Mouse (Mus musculus) c-Kit-negative CD71-positive TER-119-positive erythroid progenitor cells, embryonic 14.5 days (primary cell): ENCODE data around the gene Olfr718-ps1.
A peak's percentile ranks its signal among the peaks of the same experiment; 100 is the strongest.
"Not testable (repeated sequence)": the region's sequence is repeated elsewhere in the genome, so short reads cannot be mapped to it uniquely, and the experiment has no call there.

Experiments used
- DNase-seq: peaks from one replicate; pipeline ENCODE4 v3.0.0-alpha.2; 2013; ENCODE audit warnings: low read depth, low spot score

Gene Olfr718-ps1

DNA sequence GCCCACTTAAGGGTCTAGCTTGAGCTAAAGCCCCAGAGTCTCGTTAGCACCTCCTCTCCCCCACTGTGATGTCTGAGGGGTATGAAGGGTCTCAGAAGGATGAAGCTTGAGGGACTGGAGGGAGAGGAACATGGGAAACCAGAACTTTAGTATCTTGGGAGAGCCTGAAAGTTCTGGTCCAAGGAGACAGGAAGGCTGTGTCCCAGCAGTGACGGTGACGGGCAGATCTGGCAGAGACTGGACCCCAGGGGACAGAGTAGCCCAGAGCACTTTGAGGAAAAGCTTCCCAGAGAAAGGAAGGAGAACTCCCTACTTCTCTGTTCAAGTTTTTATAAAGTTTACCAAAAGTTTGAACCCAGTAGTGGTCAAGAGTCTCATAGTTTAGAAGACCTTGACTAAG, at the start of gene Olfr718-ps1:
TSS of gene Olfr718-ps1 (minus strand) at position 101 of the 400 bp plus-strand sequence.
- no peak for DNase-seq

DNA sequence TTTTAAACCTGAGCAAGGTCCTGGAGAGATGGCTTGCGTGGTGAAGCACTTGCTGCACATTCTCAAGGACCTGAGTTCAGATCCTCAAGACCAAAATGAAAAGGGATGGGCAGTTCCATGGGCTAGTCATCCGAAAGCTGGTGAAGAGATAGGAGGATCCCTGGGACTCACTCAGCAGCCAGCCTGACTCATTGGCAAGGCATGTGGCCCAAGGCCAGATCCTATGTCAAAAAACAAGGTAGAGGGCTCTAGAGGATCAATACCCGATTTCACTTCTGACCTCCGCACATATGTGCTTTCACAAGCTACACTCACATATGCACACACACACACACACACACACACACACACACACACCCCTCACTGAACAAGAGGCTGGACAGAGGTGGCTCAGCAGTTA, 49.1 kb upstream of the Olfr718-ps1 start:
- DNase-seq: no peak

DNA sequence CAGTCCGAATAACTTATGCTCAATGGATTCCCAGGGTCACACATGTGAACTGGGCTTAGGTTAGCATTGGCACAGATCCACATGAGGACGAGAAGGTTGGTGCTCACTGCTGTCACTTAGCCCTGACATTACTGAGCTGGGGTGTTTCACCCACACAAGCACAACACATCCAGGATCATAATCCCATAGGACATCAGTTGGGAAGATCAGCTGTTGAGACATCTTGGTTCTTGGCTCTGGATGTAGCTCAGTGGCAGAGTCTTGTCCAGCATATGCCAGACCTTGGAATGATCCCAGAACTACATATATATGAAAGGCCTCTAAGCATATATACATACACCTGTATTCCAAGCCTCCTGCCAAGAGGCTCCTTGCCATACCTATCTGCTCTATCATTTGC, 47.8 kb upstream of the Olfr718-ps1 start:
- no peak for DNase-seq

DNA sequence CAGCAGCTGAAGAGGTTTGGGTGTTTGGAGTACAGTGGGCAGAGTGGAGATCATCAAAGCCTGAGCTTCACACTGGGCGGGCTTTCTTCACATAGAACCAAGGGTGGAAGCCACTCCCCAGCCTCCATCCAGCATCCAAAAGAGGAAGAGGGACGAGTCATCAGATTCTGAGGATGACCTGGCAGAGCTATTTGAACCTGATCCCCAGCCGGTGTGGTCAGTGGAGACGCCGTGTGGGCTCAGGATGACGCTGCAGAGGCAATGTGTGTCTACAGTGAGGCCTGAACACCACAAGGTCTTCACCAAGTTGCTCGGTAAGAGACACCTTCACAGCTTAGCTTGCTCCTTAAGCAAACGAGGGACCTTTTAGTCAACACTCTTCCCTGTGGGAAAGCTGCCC, 47.4 kb upstream of the Olfr718-ps1 start:
- DNase-seq: not testable (repeated sequence)

DNA sequence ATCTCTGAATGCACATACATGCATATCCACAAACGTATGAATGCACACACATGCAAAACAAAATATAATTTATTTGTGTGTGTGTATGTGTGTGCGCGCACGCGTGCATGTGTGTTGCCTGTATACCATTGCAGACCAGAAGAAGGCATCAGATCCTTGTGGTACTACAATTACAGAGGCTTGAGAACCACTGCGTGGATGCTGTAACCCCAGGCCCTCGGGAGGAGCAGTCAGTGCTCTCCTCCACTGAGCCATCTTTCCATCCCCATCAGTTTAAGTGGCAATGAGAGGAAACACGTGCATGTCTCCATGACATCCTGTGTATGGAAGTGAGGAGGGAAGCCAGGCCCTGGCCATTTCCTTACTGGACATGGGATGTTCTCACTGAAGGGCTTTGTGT, 45.4 kb upstream of the Olfr718-ps1 start:
- no peak for DNase-seq

DNA sequence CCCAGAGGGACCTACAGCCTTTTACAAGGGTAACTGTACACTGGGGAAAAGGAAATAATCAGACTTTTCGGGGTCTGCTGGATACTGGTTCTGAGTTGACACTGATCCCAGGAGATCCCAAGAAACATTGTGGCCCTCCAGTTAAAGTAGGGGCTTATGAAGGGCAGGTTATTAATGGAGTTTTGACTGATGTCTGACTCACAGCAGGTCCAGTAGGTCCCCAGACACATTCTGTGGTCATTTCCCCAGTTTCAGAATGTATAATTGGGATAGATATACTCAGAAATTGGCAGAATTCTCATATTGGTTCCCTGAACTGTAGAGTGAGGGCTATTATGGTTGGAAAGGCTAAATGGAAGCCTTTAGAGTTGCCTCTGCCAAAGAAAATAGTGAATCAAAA, 40.6 kb upstream of the Olfr718-ps1 start:
- not testable (repeated sequence) for DNase-seq

DNA sequence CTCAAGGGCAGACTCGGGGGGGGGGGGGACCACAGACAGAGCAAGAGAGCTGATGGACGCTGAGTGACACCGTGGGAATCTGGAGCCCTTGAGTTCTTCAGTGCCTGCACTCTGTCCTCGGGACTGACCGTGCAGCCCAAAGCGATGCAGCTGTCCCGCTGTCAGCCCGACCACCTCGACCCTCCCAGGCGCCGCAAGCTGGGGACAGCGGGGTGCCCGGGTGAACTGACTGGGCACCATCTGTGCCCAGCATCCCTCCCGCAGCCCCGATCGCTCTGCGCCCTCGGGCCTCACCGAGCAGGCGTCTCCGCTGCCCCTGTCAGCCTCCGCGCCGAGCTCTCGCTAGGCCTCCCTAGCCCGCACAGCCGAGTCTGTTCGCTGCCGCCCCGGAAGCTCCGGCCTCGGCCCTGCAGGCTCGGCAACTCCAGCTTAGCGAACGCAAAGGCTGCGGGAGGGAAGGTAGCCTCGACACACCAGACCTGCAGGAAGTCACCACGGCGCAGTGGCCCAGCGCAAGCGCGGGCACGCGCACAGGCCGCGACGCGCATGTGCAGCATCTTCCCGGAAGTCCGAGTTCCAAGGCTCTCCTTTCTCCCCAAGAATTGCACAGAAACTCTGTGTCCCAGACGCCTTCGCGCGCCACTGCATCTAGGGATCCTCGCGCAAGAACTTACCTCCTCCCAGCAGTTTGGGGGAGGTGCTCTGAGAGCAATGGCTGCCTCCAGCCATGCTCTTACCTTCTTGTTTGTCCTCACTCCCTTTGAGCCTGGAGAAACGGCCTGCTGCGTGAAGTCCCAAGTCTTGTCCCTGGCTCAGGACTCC, 33.1 kb upstream of the Olfr718-ps1 start, which contains the start of the genes Rbak and Spdye4b:
TSS of gene Rbak (minus strand) at position 521 of the 822 bp plus-strand sequence.
TSS of gene Spdye4b (plus strand) at position 763 of the 822 bp plus-strand sequence.
- DNase-seq: no peak

DNA sequence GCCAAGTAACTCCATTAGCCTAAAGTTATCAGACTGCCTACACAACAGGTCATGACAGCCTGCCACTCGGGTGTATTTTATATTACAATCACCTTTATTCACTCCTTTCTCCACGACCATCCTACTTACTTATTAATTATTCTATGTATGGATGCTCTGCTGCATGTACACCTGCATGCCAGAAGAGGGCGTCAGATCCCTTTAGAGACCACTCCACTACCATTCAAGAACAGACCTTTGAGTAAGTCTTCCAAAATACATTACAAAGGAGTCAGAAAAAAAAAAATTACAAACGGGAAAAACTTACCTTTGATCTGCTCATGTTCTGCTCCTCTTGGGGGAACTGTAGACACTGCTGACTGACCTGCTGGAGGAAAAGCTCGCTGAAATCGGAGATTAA, 31.8 kb upstream of the Olfr718-ps1 start:
- no peak for DNase-seq

DNA sequence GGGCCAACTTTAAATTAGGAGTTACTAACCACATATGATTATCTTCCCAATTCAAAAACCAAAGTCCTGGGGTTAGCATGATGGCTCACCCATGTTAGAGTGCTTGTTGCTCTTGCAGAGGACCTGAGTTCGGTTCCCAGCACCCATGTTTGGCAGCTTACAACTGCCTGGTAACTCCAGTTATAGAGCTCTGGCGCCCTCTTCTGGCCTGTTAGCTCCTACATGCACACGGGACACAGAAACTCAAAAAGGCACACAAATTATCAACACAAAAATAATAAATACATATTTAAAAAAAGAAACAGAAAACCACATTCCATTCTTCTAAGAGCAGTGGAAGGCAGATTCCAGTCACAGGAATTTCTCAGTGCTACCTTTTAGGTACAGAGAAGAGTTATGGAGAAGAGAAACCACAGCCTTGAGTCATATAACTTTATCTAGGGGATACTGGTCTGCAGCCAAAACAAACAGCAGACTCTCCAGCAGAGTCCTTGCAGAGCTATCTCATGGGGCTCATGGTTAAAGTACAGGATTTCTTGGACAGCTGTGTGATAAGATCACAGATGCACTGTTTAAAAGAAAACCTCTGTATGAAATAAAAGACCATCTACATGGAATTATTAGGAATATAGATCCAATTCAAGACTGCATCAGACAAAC, 30.3 kb upstream of the Olfr718-ps1 start:
- DNase-seq: no peak

DNA sequence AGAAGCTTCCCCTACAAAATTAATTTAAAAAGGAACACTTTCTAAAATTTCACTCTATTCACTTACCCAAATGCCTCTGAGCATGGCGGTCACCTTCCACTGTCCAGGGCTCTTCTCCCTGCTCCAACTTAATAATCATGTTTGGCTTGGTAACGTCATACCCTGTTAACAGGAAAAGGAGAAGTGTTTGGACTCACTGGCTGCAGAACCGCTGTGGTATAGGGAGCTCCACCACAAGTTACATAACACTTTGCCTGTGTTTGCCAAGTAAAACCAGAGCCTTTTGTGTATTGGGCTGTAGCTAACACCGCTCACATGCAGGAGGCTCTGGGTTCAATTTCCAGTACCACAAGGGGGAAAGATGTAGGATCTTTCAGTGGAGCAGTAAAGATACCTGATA, 28.6 kb upstream of the Olfr718-ps1 start:
- DNase-seq: no peak

DNA sequence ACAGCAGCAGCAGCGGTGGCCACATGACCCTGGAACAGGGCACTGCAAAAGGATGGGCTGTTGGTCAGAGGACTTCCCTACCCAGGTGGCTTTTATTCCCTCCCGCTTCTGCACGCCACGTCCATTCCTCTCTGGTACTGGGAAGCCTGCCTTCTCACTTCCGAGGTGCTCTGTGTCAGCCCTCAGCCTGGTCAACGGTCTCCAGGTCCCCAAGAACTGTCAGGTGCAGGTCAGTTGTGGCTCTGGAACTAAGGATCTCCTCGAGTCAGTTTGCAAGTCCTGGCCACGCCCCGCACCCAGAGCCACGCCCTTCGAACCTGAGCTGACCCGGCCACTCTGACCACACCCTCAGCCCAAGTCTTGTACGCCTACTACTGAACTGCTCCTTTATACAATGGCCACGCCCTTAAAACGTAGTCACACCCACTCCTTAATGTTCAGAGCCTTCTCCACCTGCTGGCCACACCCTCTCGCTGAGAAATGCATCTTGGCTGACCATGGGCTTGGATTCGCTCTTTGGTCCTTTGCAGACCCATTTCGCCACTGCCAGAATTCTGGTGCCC, 18.2 kb upstream of the Olfr718-ps1 start:
- DNase-seq: peak; percentile 15

DNA sequence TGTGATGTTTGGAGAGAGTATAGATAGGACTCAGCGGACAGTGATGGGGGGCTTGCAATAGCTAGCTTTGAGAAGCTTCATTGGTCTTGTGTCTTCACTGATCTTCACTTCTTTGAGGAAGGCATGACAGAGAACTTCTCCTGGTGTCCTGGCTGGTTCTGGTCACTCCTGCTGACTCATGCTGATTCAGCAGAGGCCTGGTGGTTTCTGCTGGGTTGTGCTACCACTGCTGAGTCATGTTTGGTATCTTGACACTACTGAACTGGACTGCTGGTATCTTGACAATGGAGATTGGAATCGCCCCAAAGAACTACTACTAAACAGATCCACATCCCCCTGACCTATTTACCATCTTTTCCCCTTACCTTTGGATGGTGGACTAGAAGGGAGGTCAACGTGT, 8.2 kb upstream of the Olfr718-ps1 start:
- DNase-seq: no peak

DNA sequence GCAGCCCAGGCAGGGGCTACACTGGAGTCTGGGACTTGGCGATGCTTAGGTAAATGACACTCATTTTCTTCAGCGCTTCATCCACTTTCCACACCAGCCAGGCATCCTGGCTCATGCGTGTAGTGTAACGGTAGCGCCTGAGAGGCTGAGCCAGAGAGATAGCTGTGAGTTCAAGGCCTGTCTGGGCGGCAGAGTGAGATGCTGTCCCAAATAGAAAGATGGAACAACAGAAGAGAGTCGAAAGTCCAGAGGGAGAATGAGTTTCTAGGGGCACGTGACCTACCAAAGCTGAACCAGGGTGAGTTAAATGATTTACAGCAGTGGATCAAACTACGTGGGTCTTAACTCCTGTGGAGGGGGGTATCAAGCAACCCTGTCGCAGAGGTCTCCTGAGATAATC, 6.4 kb upstream of the Olfr718-ps1 start:
- no peak for DNase-seq

DNA sequence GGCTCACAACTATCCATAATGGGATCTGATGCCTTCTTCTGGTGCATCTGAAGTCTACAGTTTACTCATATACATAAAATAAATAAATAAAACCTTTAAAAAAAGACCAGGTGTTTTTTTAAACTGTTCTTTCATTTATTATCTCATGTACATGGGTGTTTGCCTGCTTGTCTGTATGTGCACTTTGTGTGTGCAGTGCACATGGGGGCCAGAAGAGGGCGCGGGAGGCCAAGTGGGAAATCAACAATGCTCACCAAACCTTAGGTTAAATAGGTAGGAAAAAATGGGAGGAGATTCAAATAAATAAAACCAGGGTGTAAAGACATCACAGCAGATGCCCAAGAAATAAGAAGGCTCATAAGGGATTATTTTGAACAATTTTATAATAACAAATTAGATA, 2.7 kb upstream of the Olfr718-ps1 start:
- DNase-seq: no peak

DNA sequence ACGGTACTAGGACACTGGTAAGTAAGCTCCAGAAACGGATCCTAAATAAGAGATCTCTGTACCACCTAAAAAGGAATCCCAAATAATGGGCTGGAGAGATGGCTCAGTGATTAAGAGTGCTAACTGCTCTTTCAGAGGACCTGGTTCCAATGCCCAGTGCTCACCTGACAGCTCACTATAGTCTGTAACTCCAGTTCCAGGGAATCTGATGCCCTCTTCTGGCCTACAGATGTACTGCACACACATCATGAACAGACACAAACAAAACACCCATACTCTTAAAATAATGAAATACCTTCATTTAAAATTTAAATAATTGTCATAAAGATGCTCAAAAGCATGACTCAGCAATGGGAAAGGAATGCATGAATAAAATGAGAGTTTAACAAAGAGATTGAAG, 2.2 kb upstream of the Olfr718-ps1 start:
- no peak for DNase-seq

DNA sequence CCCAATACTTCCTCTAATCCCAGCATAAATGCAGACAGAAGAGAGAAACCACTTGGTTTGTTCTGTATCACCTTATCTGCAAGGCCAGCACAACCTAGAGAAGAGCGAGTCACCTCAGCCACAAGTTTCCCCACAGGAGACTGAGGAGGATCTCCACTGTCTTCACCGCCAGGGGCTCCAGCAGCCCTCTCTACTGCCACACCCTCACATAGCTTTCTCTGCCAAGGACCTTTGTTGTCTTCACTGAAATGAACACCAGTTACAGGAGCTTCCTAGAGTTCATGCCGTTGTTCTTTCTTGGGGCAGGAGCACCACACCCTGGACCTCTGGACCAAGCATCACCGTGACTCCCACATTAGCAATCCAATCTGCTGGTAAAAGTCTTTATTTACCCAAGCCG, 1.3 kb upstream of the Olfr718-ps1 start:
- no peak for DNase-seq

DNA sequence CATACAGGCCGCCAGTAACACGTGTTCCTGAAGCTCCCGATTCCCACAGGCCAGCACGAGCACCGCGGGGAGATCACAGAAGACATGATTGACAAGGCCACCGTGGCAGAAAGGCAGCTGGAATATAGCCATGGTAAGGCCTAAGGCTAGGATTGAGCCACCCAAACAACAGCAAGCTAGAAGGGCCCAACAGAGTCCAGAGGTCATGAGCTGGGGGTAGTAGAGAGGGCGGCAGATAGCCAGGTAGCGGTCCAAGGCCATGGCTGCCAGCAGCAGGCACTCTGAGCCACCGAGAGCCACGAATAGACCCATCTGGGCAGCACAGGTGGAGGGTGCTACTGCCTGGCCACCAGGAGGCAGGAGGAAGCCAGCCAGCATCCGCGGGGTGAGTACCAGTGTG, 9.8 kb downstream of the Olfr718-ps1 start:
- no peak for DNase-seq

DNA sequence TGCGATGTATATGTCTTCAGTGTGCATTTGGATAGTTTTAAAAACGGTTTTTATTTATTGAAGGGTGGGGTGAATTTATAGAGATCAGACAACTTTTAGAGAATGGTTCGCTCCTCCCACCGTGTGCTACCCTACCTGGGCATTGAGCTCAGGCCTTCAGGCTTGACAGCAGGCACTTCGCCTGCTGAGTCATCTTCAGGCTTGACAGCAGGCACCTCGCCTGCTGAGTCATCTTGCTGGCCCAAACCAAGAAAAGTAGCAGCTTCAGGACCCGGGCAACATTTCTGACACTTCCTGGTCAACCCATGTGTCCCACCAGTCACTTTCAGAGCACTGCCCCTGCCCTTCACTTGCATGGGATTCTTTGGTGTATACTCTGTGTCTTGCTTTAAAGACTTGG, 12.3 kb downstream of the Olfr718-ps1 start:
- peak; percentile 56 for DNase-seq

DNA sequence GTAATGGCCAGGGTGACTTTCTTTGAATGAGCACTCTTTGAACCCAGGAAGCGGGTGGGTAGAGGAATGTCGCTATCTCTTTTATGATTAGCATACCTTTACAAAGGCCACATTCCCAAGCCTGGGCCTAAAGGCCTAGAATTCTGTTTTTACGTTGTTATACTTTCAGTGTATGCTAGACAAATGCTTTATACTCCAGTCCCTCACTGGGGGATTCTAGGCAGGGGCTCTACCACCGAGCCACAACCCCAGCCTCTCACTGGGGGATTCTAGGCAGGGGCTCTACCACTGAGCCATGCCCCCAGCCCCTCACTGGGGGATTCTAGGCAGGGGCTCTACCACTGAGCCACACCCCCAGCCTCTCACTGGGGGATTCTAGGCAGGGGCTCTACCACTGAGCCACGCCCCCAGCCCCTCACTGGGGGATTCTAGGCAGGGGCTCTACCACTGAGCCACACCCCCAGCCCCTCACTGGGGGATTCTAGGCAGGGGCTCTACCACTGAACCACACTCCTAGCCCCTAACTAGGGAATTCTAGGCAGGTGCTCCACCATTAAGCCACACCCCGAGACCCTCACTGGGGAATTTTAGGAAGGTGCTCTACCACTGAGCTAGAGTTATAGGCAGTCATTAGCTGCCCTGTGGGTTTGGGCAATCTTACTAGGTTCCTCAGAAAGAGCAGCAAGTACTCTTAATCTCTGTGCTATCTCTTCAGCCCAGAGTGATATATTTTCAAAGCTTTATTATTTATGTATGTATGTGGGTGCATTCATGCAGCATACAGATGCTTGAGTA, 13.0 kb downstream of the Olfr718-ps1 start:
- DNase-seq: not testable (repeated sequence)

DNA sequence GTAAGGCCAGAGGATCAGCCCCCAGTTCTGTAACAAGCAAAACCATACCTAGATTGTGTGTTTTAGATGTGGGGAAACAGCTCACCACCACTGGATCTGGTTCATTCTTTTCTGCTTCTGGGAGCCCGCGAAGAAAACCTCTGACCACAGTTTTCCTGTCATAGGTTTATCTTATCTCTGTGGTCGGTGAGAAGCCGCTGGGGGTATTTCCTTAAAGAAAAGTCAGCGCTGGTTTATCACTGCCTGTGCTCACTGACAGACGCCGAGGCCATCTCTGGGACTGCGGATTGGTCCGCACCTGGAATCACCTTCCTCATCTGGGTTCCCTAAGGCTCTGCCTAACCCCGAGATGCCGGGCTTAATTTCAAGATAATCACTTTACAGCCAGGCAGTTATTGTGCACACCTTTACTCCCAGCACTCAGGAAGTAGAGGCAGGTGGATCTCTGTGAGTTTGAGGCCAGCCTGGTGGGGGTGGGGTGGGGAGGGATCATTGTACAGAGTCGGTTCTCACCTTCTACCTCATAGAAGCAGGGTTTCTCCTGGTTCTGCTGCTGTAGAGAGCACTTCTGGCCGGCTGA, 14.4 kb downstream of the Olfr718-ps1 start:
- no peak for DNase-seq

DNA sequence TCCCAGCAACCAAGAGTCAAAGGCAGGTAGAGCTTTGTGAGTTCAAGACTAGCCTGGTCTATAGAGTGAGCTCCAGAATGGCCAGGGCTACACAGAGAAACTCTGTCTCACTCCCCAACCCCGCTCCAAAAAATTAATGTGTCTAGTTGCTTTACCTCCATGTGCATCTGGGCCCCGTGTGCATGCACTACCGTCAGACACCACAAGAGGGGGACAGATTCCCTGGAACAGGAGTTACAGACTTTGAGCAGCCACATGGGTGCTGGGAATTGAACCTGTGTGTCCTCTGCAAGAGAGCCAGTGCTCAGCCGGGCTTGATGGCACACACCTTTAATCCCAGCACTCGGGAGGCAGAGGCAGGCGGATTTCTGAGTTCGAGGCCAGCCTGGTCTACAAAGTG, 17.0 kb downstream of the Olfr718-ps1 start:
- peak; percentile 37 for DNase-seq
